Mouse (Mus musculus) stomach, postnatal 0 days (tissue): ENCODE data around the gene Disp2.

Experiments used
- CTCF ChIP-seq: IDR thresholded peaks from 2 replicates; pipeline ENCODE4 v1.5.1; 2016; ENCODE audit warnings: antibody characterized with exemption, low read depth, mild to moderate bottlenecking, moderate library complexity
- EP300 ChIP-seq: optimal IDR thresholded peaks from 2 replicates; pipeline ENCODE3; 2016; ENCODE audit warnings: antibody characterized with exemption

GRCm38 (mm10) chr2:118838330-118838729 lies 58.8 kb downstream of the Disp2 start:
- TF ChIP-seq EP300: no peak
- no peak for TF ChIP-seq CTCF
